Mouse (Mus musculus) layer of hippocampus, adult 9-10 months (tissue): ENCODE data around the gene Lypd1.

Source experiments
- DNase-seq: peaks from one replicate; pipeline ENCODE4 v3.0.0; 2022; ENCODE audit warnings: low spot score

The Lypd1 gene

DNA sequence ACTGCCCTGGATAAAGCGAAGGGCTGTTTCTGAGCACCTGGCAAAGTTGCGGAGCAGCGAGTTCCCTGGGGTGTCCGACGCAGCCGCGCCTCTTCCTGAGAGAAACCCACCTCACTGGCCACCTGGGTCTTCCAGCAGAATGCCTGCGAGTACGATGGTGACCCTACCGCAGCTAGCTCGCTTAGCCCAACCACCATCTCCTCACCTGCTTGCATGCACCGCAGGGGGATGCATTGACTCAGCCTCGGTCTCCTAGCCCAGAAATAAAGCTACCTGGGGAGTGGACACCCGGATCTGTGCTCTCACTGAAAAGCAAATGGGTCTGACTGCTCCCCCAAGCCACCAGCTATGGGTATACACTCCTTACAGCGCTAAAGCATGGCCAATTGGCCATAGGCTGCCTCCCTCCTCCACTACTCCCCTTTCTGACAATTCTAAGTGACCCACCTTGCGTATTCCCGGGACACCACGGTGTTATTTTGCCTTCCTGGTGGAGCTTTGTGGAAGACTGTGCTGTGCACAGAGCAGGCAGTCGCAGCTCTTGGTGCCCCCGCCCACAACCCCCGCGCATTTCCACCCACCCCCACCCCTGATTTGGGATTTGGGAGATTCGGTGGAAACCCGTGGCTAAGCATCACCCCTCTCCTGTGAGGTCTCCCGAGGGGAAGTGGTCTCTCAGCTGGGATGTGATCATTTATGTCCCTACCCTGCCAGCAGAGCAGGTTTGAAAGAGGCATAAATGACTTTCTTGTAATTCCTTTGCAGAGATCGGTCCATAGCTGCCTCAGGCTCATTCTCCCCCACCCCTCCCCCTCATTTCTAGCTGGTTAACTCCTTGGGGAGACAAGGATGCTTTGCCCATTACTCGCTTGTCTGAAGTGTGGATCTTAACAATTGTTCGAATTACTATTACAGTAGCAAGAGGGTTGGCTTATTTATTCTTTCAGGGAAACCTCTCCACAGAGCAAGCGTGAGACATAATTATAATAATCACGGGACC is at the start of gene Lypd1:
TSS of gene Lypd1 (minus strand) at position 501 of the 1,000 bp plus-strand sequence.
- no peak for DNase-seq

DNA sequence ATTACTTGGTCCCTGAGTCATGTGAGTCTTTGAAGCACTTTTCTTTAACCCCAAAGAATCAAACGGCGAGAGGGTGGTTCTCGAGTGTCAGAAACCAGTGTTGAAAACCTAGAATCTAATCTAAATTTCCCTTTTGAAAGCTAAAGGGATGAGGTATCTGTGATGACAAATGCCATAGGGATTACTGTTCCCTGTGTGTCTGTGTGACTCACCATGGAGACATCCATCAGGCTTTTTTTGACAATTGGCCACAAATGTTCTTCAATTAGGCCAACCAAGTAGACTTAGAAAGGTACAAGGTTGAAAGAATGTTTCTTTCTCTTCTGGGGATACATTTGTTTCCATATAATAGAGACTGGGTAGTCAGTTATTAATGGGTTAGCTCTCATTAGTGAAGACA is 38.1 kb upstream of the Lypd1 start:
- DNase-seq: no peak

- DNase-seq: peak; percentile 16
These were observed 36.2 kb upstream of the Lypd1 start for GRCm38 (mm10) chr1:125949076-125949475.

DNA sequence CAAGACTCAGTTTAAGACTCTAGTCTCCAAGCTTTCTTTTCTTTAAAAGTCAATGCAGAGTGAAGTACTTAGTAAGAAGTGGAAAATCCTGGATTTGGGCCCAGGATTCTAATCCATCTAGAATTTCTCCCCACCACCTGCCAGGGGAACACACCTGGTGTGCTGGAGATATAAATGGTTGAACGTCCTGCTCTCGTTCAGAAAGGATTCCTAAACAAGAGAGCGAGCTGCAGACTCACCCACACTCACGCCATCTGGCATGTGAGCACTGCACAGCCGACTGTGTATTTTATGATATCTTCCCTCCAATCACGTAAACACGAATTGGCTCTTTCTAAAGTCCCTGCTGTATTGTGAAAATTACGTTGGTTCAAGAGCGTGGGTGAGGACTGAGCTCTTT is 32.2 kb upstream of the Lypd1 start:
- peak; percentile 41 for DNase-seq

DNA sequence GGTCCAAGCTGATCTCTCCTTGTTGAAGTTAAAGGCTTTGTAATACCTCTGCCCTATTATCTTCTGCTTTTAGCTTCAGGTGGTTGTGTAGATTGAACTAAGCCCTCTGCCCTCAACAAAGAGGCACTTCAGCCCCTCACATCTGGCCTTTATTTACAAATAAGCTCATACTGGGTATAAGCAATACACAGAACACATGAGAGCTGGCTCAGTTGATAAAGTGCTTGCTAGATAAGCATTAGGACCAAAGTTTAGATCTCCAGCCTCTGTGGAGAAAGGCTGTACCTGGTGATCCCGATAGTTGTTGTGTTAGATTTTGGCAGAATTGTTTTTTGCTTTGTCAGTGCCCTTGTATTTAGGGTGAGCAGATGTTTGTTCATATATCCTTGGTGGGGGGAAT is 30.4 kb upstream of the Lypd1 start:
- no peak for DNase-seq

GRCm38 (mm10) chr1:125925486-125925885 is 12.6 kb upstream of the Lypd1 start:
- no peak for DNase-seq

DNA sequence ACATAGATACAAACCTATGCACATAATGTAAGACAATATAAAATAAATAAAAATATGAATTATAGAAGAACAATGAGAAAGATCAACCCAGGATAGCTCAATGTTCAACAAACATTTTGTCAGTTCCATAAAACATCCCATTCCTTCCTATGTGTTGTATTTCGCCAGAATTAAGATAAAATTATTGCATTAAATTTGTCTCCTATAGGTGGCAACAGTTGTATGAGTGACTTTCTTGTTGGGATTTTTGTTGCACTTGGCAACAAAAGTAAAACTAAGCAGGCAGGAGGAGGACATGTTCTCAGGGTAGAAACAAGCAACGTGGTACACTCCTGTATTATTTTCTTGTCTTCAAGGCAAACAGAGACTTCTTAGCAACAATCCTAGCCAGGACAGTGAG is 10.2 kb upstream of the Lypd1 start:
- no peak for DNase-seq

DNA sequence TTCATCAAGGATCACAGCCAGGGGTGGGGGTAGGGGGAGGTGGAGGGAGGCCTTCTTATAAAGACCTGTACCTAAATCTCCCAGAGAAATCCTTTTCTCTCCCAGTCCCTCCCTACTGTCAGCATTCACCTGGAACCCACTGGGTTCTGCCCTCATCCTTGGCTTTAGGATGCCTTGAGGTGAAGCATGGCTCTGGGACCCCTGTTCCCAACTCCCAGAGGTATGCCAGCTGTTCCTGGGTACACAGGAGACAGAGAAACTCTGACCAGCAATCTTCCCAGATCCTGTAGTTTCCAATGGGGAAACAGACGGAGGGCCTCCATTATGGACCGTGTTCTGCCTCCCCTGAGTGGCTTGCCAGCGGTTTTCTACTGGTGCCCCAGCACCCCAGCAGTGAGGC is 7.8 kb upstream of the Lypd1 start:
- no peak for DNase-seq

- DNase-seq: no peak
These were observed 928 bp downstream of the Lypd1 start for GRCm38 (mm10) chr1:125911901-125912445.

GRCm38 (mm10) chr1:125911337-125911900 is 1.5 kb downstream of the Lypd1 start:
- no peak for DNase-seq

- DNase-seq: no peak
These were observed 2.0 kb downstream of the Lypd1 start for GRCm38 (mm10) chr1:125910871-125911265.

GRCm38 (mm10) chr1:125910211-125910870 is 2.6 kb downstream of the Lypd1 start:
- DNase-seq: no peak

DNA sequence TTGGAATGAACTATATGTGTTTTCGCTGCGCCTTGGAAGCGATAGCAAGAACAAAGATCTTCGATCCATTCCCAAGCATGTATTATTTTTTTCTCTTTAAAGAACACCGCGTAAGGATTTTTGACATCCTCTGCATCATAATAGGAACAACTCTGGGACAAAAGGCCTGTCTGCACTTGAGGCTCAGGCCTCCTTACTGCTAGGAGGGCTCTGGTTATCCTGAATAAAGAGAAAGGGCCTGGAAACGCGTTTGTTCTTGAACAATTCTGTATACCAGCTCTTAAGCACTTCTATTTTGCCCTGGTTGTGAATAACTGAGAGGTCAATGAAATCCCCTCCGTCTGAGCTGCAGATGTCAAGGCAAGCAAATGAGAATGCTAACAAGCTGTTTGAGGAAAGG is 19.7 kb downstream of the Lypd1 start:
- no peak for DNase-seq

DNA sequence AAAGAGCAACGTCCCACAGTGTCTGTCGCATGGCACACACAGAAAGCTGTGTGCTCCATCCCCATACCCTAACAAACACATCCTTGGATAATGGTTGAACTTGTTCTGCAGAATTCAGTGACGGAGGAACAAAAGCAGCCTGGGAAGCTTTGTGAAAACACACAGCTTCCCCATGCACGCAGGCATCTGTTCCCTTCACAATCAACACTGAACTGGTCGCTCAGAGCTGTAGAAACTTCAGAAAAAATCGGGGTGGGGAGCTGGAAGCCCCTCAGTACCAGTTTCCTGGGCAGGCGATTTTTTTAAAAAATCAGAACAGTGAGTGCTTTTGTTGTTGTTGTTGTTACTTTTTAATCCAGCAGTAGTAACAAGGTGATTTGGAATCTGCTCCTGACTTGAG is 42.8 kb downstream of the Lypd1 start:
- no peak for DNase-seq

- peak; percentile 15 for DNase-seq
These were observed 54.3 kb downstream of the Lypd1 start for GRCm38 (mm10) chr1:125858631-125859030.

DNA sequence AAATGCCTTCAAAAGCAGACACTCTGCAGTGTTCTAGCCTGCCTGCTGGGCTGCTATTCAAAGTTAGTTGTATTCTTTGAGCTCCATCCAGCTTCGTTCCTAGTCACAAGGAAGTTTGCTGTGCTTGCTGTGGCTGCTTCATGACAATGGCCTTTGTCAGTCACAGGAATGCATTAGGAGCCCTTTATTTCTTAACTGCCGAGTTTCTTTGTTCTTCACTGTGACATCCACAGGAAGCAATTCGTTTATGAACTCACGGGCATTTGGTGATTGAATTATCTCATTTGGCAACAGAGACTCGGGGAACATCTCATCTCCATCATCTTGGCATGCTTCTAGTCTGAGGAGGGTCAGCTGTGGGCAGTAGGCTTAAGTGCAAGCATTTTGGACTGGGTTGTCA is 58.3 kb downstream of the Lypd1 start:
- no peak for DNase-seq

GRCm38 (mm10) chr1:125839746-125840392 is 73.0 kb downstream of the Lypd1 start:
- no peak for DNase-seq

DNA sequence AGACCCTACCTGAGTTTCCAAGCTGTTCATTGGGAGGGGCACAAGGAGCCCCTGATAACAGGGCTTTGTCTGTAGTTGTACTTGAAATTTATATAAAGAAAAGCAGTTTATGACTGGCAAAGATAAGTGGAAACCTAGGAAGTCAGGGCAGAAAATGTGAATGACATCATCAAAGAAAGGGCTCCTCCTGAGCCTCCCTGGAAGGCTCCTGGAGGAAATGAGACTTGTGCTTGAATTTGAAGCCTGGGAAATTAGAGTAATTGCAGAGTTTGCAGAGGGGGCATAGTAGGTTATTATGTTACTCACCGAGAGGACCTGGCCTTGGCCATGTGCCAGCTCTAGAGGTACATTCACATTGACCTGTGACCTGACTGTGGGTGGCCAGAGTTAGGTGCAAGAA is 75.4 kb downstream of the Lypd1 start:
- DNase-seq: no peak

DNA sequence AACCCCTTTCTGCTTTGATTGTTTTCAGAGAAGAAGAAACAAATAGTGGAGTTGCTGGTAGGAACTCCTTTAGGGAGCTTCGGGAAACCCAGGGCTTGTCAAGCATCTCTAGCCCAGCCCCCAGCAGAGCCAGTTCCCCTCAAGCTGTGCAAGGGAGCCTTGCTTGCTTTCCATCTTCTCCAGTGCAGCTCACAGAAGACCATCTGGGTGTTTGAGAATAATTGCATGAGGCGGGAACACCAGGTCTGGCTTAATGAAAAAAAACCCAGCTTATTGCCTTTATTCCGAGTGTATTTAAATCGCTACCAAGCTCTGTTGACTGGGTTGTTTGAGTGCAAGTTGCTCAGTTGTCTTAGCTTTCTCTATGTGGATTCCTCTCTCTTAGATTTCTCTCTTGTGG is 89.3 kb downstream of the Lypd1 start:
- DNase-seq: peak; percentile 16

DNA sequence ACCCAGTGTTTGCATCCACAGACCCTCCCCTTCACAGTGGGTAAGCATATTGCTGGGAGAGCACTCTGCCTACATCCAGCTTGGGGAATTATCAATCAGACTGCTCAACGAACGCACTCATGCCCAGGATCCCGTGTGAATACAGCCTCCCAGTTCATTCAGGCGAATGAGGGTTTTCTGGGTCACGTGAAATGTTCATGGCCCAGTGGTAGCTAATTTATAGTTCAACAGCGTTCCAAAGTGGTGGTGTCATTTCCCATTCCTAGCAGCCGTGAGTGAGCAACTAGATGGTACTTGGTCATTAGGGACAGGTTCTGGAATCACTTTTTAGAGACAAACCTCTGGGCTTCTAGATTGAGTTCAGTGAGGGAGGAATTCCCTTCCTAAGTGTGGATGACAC is 91.8 kb downstream of the Lypd1 start:
- DNase-seq: no peak
